ENCODE assay signal across 26 mouse cellular contexts in the genomic region with DNA sequence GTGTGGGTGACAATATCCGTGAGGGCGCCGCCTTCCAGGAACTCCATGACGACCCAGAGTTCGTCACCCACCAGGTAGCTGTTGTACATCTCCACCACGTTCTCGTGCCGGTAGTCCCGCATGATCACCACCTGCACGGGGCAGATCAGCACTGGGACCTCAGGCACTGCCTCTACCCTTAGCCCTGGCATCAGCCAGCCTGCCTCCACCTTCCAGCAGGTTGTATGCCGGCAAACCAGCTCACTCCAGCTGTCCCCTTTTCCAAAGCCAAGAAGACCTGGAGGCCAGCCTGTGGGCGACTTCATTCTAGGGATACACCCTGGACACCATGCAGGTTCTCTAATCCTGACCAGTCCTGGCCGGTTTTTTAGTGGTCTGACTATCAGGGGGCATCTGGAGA. TPM values are rescaled to one million over a fixed set of nuclear protein-coding genes. Genes with fewer than 3 reads are reported as not detected.
DNase-seq lines count a peak whose midpoint lies in the region.
"Had no signal": no experiment of that assay in that cellular context is flagged by ENCODE, and none has a peak within 500 bp of the region (broad histone marks: within the 10 kb centered on the region; RNA-seq: fewer than 3 reads in every experiment).

No protein-coding gene starts in this region.

- intact Hi-C loops in gastrocnemius, postnatal 14 days (cut with DNase I; ENCODE audit: low total_unique reads): loop anchor here (10.0 kb wide), 1 partner anchor 162 kb away; no protein-coding TSS in a partner anchor

- no peaks in the 10 kb centered on the region for H3K27me3 ChIP-seq in hindbrain, embryonic 10.5 days (ENCODE audit: insufficient read depth, poor library complexity, severe bottlenecking)
- H3K27me3 ChIP-seq: embryonic facial prominence, embryonic 13.5 days; forebrain, embryonic 13.5 days; hindbrain, embryonic 13.5 days; intestine, embryonic 15.5 days had no signal

- H3K4me3 ChIP-seq in hindbrain, embryonic 10.5 days: no peak overlapping the region
- H3K4me3 ChIP-seq: embryonic facial prominence, embryonic 13.5 days; forebrain, embryonic 13.5 days; heart, embryonic 10.5 days; hindbrain, embryonic 13.5 days; intestine, embryonic 15.5 days had no signal

- peaks cover 15% of the 10 kb centered on the region; the same call in 1 of the 2 replicates for H3K4me1 ChIP-seq in hindbrain, embryonic 10.5 days (replicated peaks)
- H3K4me1 ChIP-seq: embryonic facial prominence, embryonic 13.5 days; forebrain, embryonic 13.5 days; hindbrain, embryonic 13.5 days had no signal

- H3K9me3 ChIP-seq in hindbrain, embryonic 10.5 days: no peaks in the 10 kb centered on the region
- H3K9me3 ChIP-seq: embryonic facial prominence, embryonic 13.5 days; forebrain, embryonic 13.5 days; heart, embryonic 10.5 days; hindbrain, embryonic 13.5 days; intestine, embryonic 15.5 days had no signal

- DNase-seq in cerebellum, adult 11 months: peak; percentile 44
- DNase-seq in cerebellum, postnatal 4 days (ENCODE audit: low spot score in 2 of 2): no peak
- peak; percentile 46 for DNase-seq in cerebellum, adult 8-10 months
- peak; percentile 54 to 55 for DNase-seq in cerebellum, postnatal 14 days
- DNase-seq in natural killer cell, adult 2 months (ENCODE audit: low spot score in 2 of 2): no peak
- no peak for DNase-seq in hindbrain, embryonic 10.5 days (ENCODE audit: low spot score)
- DNase-seq in gastrocnemius, postnatal 14 days: no peak
- DNase-seq: adrenal gland, postnatal 10 days; B cell, adult 2 months; forebrain, postnatal 0 days; gastrocnemius, postnatal 36 days; heart, adult 11 months; heart, postnatal 10 days; heart, postnatal 4 days; kidney, adult 18-20 months had no signal

- H3K27ac ChIP-seq in hindbrain, embryonic 10.5 days: no peak overlapping the region
- H3K27ac ChIP-seq: embryonic facial prominence, embryonic 13.5 days; forebrain, embryonic 13.5 days; heart, embryonic 10.5 days; hindbrain, embryonic 13.5 days; intestine, embryonic 15.5 days had no signal

- peaks cover 96% of the 10 kb centered on the region for H3K36me3 ChIP-seq in hindbrain, embryonic 10.5 days

- WGBS in hindbrain, embryonic 10.5 days: 95% methylated on average over 13 of the region's 13 CpGs

RNA-seq across cellular contexts. Expression of a gene that starts 15.9 kb away (rescaled TPM):
- polyA plus RNA-seq in hindbrain, embryonic 10.5 days (2016; fragmentation: Nextera tagmentation; extraction: Ambion mirVana): 0.10 TPM in 1 of 2 replicates, not detected in the other
- not detected for total RNA-seq in gastrocnemius, postnatal 14 days (2021)
- total RNA-seq: adrenal gland, postnatal 10 days; adrenal gland, postnatal 4 days; gastrocnemius, adult 18-20 months; gastrocnemius, postnatal 36 days; heart, postnatal 10 days; heart, postnatal 4 days; MEL had no signal
- polyA plus RNA-seq: CD4-positive, CD25-positive, alpha-beta regulatory T cell, adult 4 months; forebrain, embryonic 13.5 days; forebrain, postnatal 0 days; heart, embryonic 10.5 days; heart, embryonic 14.5 days; hindbrain, embryonic 13.5 days; intestine, embryonic 15.5 days; kidney, embryonic 14.5 days had no signal

RNA-seq across cellular contexts. Expression of a gene that starts 22.3 kb away (rescaled TPM):
- not detected in 2 replicates for polyA plus RNA-seq in hindbrain, embryonic 10.5 days (2016; fragmentation: Nextera tagmentation; extraction: Ambion mirVana)
- total RNA-seq in gastrocnemius, postnatal 14 days (2021): not detected
- total RNA-seq: adrenal gland, postnatal 10 days; forebrain, postnatal 0 days; gastrocnemius, adult 18-20 months; gastrocnemius, postnatal 36 days; heart, postnatal 10 days; heart, postnatal 4 days; MEL had no signal
- polyA plus RNA-seq: CD4-positive, CD25-positive, alpha-beta regulatory T cell, adult 4 months; embryonic facial prominence, embryonic 13.5 days; forebrain, embryonic 13.5 days; forebrain, postnatal 0 days; heart, embryonic 10.5 days; heart, embryonic 14.5 days; hindbrain, embryonic 13.5 days; kidney, embryonic 14.5 days had no signal

RNA-seq across cellular contexts. Expression of a gene that starts 35.0 kb away (rescaled TPM):
- polyA plus RNA-seq in hindbrain, embryonic 10.5 days (2016; fragmentation: Nextera tagmentation; extraction: Ambion mirVana): 34.0 and 44.0 TPM in 2 replicates
- total RNA-seq in gastrocnemius, postnatal 14 days (2021): 10 to 100 TPM; 15.7 to 18.5 TPM

RNA-seq across cellular contexts. Expression of a gene that starts 35.0 kb away (rescaled TPM):
- polyA plus RNA-seq in hindbrain, embryonic 10.5 days (2016; fragmentation: Nextera tagmentation; extraction: Ambion mirVana): 51.8 and 66.0 TPM in 2 replicates
- total RNA-seq in gastrocnemius, postnatal 14 days (2021): 1 to 10 TPM; 2.9 to 4.6 TPM

RNA-seq across cellular contexts. Expression of a gene that starts 40.3 kb away (rescaled TPM):
- not detected in 2 replicates for polyA plus RNA-seq in hindbrain, embryonic 10.5 days (2016; fragmentation: Nextera tagmentation; extraction: Ambion mirVana)
- not detected for total RNA-seq in gastrocnemius, postnatal 14 days (2021)
- total RNA-seq: adrenal gland, postnatal 10 days; adrenal gland, postnatal 4 days; forebrain, postnatal 0 days; gastrocnemius, adult 18-20 months; gastrocnemius, postnatal 36 days; heart, postnatal 10 days; heart, postnatal 4 days; MEL had no signal
- polyA plus RNA-seq: CD4-positive, CD25-positive, alpha-beta regulatory T cell, adult 4 months; embryonic facial prominence, embryonic 13.5 days; forebrain, embryonic 13.5 days; forebrain, postnatal 0 days; heart, embryonic 10.5 days; heart, embryonic 14.5 days; hindbrain, embryonic 13.5 days; intestine, embryonic 15.5 days; kidney, embryonic 14.5 days had no signal

Comparison
In these comparisons a context has a peak if more than half of its experiments do, and no peak if none do; other contexts are left out.
1. DNase-seq: peak in cerebellum, adult 11 months (single experiment), cerebellum, adult 8-10 months (single experiment) and cerebellum, postnatal 14 days (2 of 2); none in cerebellum, postnatal 4 days (0 of 2), natural killer cell, adult 2 months (0 of 2), hindbrain, embryonic 10.5 days (single experiment) and gastrocnemius, postnatal 14 days (single experiment).